Mouse (Mus musculus): ENCODE measurements around the gene 1700109H08Rik.

DNA sequence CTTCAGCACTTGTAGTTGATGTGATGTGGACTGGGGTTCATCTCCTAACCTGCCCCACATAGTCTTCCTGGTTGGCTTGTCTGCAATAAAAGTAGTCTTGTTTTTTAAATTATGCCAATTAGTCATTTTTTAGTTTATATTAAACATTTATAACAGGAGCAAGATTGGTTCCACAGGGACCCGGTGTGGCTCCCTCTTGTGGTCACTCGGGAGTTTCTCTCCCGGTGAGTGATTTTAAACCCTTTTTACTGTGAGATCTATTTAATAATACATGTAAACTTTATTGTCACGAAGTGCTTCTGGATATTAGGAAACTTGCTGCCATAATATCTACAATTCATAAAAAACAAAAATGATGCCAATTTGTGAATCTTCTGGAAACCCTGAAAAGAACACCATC lies 62.6 kb downstream of the 1700109H08Rik start:
- TF ChIP-seq CTCF (IDR thresholded peaks at IDR 0.05; ENCODE audit: borderline replicate concordance, insufficient read depth, low read length), result no peak
- TF ChIP-seq POLR2A (IDR thresholded peaks at IDR 0.05; ENCODE audit: low read depth, low read length), result no peak
